Mouse (Mus musculus): ENCODE results near the gene Gm4788.
"Not testable (repeated sequence)": the region's sequence is repeated elsewhere in the genome, so short reads cannot be mapped to it uniquely, and the experiment has no call there.

The Gm4788 gene

DNA sequence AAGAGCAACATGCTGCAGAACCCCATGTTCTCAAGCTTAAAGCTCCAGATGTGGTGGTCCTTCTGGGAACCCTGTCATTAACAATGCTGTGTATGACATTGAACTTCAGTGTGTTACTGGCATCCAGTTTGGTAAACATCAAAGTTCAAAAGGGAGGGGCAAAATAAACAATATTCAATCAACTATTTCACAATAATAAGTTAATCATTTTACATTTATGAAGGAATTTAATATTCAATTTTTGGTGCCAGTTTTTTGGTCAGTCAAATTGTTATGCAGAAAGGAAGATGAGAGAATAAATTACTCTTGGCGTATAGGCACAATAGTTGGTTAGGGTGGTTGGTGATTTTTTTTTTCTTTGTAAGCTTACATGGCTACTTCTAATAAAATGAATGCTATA lies at the start of gene Gm4788:
Gene Gm4788 (minus strand): TSS at position 101 of the 400 bp plus-strand sequence.
- DNase-seq (ENCODE audit: low spot score): no peak

DNA sequence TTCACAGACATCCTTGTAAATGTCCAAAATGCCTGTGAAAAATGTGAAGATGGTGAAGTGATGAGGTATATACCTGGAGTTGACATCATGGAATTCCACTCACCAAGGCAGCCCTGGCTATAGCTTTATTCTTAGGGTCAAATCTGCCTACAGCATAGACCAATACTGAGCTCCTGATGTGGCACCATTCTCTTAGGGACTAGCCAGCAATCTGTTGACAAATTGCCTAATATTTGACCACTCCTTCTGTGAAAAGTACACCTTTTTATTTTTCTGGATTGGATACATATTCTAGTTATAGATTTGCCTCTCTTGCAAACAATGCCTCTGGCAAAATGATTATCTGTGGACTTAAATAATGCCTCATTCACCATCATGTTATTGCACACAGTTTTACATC lies 27.6 kb upstream of the Gm4788 start:
- no peak for DNase-seq (ENCODE audit: low spot score)

DNA sequence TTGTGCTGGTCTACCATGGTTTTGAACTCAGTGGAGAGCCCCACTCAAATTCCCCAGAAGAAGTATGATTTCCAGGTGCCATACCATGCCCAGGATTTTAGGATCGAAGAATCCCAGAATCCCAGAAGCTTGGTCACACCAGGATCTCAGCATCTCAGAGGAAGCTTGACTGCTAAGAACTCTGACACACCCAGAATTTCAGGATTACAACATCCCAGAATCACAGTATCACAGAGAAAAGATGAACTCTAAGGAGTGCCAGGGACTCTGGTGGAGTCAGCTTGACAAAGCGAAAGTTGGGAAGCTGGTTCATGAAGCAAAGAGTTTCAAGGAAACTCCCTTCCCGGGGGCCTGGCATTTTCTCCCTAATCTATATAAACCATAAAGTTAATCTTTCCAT lies 11.1 kb downstream of the Gm4788 start:
- DNase-seq (ENCODE audit: low spot score): not testable (repeated sequence)

DNA sequence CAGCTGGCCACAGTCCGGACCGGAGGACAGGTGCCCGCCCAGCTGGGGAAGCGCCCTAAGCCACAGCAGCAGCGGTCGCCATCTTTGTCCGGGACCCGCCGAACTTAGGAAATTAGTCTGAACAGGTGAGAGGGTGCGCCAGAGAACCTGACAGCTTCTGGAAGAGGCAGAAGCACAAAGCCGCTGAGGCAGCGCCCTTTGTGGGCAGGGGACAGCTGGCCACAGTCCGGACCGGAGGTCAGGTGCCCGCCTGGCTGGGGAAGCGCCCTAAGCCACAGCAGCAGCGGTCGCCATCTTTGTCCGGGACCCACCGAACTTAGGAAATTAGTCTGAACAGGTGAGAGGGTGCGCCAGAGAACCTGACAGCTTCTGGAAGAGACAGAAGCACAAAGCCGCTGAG lies 64.4 kb downstream of the Gm4788 start:
- DNase-seq (ENCODE audit: low spot score): not testable (repeated sequence)

DNA sequence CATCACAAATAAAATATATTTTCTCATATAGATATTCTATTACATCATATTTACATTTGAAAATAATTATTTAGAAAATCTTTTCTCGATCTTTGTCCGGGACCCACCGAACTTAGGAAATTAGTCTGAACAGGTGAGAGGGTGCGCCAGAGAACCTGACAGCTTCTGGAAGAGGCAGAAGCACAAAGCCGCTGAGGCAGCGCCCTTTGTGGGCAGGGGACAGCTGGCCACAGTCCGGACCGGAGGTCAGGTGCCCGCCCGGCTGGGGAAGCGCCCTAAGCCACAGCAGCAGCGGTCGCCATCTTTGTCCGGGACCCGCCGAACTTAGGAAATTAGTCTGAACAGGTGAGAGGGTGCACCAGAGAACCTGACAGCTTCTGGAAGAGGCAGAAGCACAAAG lies 64.8 kb downstream of the Gm4788 start:
- DNase-seq (ENCODE audit: low spot score): not testable (repeated sequence)

DNA sequence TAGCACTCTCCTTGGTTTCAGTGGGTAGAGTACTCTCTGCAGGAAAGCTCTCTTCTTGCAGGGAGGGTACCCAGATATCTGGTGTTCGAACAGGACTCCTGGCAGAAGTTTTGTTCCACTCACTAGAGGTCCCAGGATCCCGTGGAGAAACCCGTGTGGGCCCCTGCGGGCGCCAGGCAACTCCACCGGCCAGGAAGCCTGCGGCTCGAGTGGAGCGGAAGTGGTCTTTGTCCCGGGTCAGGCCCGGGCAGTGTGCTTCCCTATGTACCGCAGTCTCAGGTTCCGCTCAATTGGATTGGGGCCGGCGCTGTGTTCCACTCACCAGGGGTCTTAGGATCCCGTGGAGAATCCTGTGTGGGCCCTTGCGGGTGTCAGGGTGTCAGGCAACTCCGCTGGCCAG lies 131.1 kb downstream of the Gm4788 start:
- not testable (repeated sequence) for DNase-seq (ENCODE audit: low spot score)

Measured in T-cell, adult 2 months (primary cell).